Mouse (Mus musculus): Measurements from ENCODE around the gene Tmub2.

Gene Tmub2

DNA sequence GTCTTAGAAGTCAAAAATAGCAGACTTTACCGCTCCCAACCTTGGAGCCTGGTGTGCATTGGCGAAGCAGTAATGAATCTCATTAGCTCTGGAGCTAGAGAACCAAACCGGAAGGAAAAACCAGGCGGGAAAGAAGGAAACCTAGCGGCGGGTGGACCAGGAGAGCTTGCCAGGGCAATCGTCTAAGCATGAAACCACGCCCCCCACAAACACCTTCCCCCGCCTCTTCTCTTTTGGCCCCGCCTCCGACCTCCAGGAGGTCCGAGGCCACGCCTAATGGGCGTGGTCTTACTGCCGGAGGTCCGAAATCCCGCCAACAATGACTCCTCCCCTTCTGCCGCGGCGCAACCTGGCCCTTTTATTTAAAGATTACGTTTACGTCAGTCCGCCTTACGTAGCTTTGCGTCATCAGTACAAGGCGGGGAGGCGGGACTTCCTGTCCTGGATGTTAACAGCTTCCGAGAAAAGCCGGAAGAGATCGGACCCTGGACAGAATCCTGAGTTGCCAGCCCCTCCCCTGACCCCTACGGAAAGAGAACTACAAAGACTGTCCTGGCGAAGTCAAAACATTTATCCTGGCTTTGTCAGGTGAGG is at the start of gene Tmub2:
Tmub2 (plus strand) TSS at position 431 of the 594 bp plus-strand sequence.
- peak; percentile 99 for DNase-seq

DNA sequence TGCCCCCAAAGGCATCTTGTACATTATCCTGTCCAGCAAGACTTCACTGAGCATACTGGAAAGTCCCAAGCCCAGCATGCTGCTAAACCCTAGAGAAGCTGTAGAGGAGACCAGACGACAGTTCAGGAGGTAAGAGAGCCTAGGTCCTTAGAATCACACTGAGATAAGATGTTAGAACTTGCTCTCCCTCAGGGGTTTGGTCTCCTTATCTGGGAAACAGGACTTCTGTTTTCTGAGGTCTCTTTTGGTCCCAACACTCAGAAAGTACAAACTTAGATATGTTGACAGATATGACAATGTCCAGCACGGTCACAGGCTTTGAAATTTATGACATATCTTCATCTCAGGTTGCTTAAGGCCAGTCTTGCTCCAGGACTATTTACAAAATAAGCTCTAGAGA is 48.7 kb upstream of the Tmub2 start:
- no peak for DNase-seq

DNA sequence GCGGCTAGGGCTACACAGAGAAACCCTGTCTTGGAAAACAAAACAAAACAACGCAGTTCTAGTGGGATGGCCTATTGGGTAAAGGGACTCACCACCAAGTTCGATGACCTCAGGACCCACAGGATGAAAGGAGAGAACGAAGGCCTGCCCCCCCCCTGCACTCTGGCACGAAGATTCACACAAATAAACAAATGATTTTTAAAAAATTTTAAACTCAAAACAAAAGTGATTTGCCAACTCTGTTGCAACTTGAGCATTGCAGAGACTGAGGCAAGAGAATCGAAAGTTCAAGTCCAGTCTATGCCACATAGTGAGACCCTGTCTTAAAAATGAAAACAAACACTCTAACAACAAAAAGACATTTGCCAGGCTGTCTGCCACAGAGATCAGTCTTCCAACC is 44.1 kb upstream of the Tmub2 start:
- no peak for DNase-seq

DNA sequence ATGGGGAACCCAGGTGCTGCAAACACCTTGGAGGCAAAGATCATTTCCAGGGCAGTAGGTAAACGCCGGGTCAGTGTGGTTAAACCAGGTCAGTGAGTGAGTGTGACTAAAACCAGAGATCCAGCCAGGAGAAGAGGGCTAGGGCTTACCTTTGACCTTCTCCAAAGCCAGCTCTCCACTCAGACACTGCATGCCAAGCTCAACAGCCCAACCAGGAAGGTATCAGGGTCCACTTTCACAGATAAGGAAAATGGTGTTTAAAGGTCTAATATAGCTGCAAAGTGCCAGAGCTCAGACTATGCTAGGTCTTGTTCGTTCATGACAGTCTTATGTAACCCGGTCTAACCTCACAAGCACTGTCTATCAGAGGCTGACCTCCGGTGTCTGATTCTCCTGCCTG is 43.5 kb upstream of the Tmub2 start:
- peak in 1 of 2 experiments; percentile 52 for DNase-seq

DNA sequence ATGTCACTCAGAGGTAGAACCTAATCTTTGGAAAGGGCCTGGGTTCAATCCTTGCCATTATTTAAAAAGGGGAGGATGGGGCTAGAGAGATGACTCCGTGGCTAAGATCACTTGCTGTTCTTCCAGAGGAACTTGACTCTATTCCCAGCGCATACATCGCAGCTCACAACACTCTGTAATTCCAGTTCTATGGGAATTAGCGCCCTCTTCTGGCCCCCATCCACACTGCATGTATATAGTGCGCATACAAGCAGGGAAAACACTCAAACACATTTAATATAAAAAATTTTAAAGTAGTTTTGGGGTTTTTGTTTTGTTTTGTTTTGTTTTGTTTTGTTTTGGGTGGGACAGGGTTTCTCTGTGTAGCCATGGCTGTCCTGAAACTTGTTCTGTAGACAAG is 42.9 kb upstream of the Tmub2 start:
- no peak for DNase-seq

DNA sequence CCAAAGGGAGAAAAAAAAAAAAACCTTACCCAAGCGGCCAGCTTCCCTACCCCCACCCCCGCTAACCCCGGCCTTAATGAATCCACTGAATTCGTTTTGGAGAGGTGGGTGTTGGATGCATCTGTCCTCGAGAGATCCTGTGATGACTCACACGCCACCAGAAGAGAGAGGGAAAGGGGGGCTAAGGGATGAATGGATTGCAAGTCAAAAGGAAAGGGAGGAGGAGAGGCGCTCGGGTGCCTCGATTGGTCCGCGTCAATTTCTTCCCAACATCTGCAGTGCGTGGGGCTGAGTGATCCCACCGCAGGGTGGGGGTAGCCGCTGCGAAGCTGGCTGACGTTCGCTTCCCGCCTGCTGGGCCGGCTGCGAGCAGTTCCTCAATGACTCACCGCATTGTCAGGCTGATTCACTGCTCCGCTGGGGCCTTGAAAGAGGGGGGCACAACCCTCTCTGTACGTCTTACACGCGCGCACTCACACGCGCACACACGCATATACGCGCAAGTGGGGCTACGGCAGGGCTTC is 39.7 kb upstream of the Tmub2 start:
- DNase-seq = no peak

DNA sequence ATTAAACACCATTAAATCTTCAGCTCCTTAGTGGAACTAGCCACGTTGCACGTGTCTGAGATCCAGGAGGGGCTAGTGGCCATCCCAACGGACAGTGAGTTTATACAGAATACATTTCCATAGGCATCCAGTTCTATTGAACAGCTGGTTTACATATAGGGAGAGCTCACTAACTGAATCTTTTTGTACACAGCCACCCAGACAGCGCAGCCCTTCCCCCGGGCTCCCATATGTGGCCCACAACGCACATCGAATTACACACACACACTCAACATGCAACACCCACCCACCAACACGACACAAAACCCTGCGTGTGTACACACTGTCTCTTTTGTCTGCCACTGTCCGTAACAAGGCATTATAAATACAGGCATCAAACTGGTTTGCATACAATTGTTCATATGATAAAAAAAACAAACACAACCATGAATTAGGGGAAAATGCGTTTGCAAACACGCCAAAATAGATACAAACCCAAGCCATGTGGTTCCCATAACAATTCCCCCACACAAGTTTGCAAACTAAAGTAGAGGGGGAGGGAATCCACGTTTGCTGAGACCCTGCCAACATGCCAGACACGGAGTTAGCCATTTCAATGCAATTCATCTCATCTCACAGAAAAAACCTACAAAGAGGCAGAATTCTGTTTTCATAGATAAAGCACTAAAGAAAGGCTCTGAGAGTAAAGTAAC is 39.0 kb upstream of the Tmub2 start:
- no peak for DNase-seq

DNA sequence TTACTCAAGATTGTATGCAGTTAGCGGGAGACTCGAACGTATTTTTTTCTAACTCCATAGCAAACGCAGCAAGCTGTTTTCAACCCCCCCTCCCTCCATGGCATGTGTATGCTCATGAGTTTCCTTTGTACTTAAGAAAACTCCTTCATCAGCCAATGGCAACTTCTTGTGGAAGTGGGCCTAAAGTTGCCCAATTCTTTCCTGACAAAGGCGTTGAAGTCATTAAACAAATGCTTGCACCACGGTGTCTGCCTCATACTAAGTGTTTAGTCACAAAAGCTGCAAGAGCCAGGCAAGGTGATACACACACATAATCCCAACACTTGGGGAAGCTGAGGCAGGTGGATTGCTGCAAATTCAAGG is 38.5 kb upstream of the Tmub2 start:
- no peak for DNase-seq

DNA sequence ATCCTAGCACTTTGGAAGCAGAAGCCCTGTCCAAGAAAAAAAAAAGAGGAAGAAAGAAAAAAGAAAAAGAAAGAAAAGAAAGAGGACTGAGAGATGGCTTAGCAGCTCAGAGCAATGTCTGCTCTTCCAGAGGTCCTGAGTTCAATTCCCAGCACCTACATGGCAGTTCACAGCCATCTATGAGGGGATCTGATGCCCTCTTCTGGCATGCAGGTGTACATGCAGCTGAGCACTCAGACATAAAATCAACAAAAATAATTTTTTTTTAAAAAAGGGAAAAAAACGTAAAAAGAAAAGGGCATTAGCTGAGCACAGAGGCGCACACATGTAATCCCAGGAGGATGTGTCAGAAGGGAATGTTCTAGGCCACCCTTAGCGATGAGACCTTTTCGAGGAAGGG is 37.9 kb upstream of the Tmub2 start:
- no peak for DNase-seq

DNA sequence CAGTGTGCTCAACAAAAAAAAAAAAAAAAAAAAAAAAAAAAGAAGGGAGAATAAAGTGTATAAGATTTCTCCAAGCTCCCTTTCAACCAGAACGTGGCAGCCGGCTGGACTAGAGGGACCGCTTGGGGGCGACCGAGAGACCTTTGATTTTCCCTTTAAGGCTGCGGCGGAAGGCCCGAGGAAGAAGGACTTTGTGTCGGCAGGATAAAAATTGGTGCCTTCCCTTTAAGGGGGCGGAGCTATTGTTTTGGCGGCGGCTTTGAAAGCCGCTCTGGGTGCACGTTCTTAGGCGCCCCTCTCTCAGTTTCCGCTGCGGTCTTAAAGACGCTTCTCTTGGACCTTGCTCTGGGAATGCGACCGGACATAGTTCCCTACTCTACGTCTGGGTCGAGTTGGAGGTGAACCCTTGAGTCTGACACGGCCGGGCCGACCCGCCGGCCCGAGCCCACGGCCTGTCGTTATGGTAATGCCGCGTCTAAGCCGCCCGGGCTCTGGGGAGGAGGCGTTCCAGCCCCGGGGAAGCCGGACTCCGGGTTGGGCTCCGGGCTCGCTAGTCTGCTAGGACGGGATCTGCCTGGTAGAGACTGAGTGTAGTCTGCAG is 36.0 kb upstream of the Tmub2 start, which contains the start of gene BC030867:
BC030867 (plus strand) TSS at position 253 of the 601 bp plus-strand sequence.
- DNase-seq = peak; percentile 87 to 95

DNA sequence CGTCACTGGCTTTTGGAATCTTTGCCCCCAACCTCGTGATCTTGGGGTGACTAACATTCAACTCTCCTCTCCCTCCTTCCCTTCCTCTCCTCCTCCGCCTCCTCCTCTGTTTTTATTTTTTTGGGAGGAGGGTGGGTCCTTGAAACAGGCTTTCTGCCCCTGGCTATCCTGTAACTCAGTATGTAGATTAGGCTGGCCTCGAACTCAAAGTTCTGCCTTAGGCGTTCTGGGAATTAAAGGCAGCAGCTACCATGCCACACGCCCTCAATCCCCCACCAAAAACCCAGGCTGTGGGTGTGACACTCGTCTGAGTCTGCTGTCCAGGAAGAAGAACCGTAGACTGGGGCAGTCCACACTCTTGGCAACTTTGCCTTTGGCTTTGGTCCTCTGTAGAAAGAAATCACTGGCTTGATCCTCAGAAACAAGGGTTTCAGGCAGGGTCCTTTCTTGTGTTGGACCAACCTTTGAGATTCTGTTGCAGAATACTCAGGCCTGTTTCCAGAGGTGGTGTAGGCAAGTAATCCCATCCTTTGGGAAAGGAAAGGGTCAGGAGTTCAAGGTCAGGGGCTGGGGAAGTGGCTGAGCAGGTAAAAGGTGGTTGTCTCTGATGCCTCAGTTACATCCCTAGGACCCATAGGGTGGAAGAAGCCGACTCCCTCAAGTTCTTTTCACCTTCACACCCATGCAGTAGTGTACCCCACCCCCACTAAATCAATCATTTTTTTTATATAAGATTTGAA is 35.2 kb upstream of the Tmub2 start:
- no peak for DNase-seq

DNA sequence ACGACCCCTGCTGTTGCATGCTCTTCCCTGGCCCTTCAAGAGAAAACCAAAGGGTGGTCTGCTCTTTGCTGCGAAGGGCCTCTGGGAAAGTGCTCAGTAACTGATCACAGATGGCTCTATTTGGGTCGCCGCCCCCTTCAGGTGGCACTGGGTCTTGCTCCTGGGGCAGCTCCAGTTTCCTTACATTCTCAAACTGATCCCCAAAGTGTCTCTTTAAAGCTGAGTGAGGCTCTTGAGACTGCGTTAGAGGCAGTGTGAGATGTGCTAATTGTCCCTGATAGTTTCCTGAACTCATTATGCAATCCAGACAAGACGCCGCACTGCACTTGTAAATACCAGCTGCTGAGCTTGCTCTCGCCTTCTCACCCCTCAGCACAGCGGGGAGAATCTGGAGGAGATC is 27.2 kb upstream of the Tmub2 start:
- DNase-seq = no peak

DNA sequence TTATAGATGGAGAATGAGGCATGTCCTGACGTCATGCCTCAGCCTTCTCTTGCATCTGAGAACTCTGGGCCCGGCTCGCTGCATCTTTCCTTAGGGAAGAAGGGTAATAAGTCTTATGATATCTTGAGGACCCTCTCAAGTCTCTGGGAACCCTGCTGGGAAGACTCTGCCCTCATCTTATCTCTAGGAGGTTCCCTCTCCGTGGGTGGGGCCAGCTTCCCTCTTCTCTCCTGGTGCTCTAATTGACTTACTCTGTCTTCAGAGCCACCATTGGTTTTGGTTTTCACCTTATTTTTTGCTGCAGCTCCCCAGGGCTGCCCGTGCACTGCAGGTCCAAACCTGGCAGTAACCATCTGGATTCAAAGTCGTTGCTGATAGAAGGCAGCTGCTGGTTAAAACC is 26.6 kb upstream of the Tmub2 start:
- DNase-seq = no peak

DNA sequence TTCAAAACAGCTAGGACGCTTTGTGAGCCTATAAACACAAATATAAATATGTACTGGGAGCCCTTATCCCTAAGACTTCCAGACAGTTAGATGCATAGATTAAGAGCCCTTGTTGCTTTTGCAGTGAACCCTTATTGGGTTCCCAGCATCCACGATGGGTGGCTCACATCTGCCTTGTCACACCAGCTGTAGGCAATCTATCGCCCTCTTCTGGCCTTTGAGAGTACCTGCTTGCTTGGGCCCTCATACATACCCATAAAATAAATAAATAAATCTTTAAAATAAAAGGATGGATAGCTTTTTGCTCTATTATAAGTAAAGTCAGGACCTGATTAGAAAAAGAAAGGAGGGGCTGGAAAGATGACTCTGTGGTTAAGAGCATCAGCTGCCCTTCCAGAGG is 26.2 kb upstream of the Tmub2 start:
- no peak for DNase-seq

DNA sequence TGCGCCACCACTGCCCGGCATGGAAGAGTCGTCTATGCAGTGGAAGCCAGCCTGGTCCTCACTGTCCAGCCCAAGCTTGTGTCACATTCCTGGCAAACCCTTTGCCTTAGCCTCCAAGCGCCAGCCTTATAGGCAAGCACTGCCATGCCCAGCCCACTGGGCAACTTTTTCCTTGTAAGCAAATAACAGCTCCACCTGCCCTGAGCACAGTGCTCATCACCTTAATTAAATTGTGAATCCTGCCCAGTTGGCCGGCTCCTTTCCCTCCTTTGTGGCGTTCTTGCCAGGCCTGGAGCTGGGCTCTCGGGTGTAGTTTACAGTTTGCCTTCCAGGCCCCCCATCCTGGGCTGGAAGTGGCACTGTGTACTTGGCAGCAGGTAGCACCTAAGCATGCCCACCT is 21.5 kb upstream of the Tmub2 start:
- no peak for DNase-seq

DNA sequence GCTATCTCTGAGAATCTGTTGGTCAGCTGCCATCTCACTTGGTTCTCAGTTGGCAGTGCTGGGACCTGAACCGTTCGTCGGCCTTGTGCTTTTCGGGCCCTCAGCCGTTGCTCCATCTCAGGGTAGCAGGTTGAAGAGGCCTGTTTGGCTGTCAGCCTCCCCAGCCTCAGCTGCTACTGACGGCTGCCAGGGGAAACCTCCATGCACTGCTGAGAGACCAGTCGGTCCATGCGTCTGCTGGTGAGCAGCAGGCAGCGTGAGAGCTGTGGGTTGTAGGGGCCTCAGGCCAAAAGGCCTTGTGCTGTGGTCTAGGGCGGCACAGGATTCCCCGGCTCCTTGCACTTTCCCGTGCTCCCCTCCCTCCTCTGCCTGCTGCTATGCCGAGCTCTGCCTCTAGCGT is 18.9 kb upstream of the Tmub2 start:
- no peak for DNase-seq

DNA sequence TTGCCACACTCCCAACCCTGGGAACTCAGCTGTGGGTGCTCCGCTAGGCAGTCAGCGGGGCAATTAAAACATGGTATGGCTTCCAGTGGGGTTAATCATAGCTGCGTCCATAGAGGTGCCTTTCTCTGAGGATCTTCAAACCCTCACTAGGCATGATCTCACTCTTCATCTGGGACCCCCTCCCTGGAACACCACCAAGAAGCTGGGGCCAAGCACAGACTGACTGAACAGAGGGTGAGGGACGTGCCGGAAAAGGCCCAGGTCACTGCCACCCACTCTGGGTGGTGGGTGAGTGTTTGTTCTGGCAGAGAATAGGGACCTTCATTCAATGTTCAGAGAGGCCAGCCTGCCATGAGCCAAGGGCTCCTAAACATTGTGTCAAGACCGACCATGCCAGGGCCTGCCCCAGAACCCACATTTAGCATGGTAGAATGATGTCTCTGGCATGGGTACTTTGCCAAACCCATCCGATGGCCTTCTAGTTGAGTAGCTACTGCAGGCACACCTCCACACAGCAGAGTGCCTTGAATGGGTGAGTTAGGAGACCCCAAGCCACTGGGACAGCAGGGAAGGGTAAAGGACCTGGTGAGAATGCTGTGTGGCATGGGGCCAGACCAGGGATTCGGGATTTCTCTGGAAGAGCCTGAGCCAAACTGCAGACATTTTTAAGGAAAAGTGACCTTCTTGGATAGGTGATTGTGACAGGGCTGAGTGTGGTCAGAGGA is 17.9 kb upstream of the Tmub2 start:
- no peak for DNase-seq

DNA sequence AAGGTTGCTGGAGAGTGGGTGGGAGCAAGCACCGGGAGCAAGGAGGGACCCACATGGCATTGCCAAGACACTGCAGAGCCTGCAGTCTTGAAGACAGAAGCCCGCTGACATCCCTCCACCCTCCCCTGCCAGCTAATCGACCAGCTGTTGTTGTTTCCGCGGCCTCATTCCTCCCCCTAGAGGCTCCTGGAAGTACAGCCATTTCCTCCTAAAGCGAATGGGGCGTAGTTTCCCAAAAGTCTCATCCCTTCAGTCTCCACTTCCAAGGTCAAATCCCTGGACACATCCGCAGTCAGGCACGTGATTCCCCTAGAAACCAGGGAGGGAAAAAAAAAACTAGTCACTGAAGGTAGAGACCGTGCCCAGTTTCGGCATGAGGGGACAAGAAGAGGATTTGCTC is 17.3 kb upstream of the Tmub2 start:
- peak; percentile 60 to 71 for DNase-seq

DNA sequence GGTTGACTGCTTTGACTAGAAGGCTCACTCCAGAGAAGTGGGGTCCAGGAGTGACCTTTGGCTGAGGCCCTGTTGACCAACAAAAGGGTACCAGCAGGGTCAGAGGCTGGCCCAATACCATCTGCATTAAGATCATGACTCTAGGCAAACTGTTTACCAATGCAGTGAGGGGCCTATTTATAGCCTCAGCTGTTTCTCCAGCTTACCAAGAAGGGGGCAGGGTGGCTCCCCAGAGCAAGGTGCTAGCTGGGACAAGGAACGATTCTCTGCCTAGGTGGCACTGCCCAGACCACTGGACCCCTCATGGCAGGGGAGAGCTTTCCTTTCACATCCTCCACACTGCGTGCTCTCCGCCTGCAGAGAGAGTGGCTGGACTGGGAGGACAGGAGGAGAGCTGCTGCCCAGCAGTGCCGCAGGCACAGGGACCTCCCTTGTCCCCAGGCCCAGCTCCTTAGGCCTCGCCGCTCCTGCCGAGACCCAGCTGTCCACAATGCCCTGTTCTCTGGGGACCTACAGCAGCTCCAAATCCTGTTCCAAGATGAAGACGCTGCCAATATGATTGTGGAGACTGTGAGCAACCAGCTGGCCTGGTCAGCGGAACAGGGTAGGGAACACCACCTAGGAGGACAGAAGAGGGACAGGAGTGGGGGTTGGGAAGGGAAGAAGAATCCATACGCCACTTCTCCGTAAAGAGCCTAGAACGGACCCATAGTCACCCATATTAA is 16.0 kb upstream of the Tmub2 start, which contains the start of gene Asb16:
Asb16 (plus strand) TSS at position 224 of the 725 bp plus-strand sequence.
- DNase-seq = no peak

DNA sequence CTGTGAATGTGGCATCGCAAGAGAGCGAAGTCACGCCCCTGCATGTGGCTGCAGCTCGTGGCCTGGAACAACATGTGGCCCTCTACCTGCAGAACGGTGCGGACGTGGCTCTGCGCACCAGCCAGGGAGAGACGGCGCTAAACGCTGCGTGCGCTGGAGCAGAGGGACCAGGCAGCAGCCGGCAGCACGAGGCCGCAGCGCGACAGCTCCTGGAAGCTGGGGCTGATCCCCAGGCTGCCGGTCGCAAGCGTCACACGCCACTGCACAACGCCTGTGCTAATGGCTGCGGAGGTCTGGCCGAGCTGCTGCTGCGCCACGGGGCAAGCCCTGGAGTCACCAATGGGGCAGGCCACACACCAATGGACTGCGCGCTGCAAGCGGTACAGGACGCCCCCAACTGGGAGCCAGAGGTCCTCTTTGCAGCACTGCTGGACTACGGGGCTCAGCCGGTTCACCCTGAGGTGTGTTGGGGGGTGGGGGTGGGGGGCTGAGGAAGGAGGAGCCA is 8.3 kb upstream of the Tmub2 start:
- DNase-seq = no peak

DNA sequence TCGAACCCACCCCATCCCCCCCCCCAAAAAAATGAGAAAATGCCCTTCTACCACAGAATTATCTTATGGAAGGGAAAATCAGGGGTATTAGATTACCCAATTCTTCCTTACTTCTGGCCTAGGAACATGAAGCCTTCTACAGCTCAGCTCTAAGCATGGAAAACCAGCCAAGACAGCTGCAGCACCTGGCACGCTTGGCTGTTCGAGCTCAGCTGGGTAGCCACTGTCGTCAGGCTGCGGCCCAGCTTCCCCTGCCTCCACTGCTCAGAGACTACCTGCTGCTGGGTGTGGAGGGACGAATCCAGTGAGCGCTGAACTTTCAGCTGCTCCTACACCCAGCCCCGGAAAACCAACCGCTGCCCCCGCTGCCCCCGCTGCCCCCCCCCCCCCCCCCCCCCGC is 7.0 kb upstream of the Tmub2 start:
- no peak for DNase-seq

DNA sequence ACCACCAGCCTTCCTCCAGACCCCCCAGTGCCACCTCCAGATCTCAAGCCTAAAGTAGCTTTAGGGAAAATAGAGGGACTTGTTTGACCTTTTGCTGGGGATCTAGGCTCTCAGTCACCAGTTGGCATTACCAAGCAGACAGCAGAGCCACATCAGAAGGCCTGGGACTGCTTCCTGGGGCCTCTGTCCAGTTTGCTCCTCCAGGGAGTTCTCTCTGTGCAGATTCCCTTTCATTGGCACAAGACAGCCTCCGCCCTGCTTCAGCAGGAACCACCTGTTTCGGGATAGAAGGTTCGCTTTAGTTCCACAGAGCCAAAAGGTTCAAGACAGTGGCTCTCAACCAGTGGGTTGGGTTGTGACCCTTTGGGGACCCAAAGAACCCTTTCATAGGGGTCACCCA is 5.1 kb upstream of the Tmub2 start:
- DNase-seq = no peak

Measured in kidney, adult 8-10 months (tissue).